Mouse (Mus musculus) frontal cortex, adult (tissue): ENCODE results near the gene Srgap1.

Experiments
- ATAC-seq: cut with Nextera tagmentation; 2 replicates; pipeline ENCODE4 v1.9.2; 2017; ENCODE audit warnings: mild to moderate bottlenecking, moderate library complexity, mixed read lengths; ENCODE audit not compliant: low TSS enrichment

Gene Srgap1

DNA sequence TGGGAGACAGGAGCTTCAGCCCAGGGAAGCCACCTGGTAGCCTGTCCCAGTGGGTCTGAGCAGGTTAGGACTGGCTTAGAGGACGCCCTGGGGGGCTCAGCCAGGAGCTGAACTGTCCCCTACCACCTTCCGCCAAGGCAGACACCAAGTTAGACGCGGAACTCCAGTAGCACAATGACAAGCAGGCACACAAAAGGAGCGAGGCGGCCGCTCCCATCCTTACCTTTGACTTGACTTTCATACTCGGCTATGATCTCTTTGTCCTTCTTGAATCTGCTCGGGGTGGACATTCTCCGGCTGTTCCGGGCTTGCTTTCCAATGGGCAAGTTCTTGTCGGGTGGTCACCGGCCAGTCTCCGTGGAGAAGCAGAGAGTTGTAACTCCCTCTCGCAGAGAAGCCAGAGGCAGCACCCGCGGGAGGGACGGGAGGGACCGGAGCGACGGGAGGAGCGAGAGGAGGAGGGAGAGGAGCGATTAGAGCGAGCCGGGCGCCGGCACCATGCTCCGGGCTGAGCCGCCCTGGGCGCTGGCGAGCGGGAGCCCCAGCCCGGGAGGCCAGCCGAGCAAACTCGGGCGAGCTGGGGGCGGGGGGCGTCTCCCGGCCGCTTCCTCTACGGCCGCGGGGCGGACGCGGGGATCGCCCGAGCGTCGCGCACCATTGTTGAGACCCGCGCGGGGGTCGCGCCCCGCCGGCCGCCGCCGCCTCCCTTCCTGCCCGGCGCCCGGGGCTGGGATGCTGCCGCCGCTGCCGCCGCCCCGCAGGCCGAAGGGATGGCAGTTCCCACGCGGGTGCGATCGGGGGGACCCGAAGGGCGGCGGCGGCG lies at the start of gene Srgap1:
Srgap1 (minus strand) TSS at position 412 of the 823 bp plus-strand sequence.
- peak; percentile 88 for ATAC-seq

- peak; percentile 66 for ATAC-seq
Observed at GRCm38 (mm10) chr10:122096462-122096979, 49.4 kb upstream of the Srgap1 start.

DNA sequence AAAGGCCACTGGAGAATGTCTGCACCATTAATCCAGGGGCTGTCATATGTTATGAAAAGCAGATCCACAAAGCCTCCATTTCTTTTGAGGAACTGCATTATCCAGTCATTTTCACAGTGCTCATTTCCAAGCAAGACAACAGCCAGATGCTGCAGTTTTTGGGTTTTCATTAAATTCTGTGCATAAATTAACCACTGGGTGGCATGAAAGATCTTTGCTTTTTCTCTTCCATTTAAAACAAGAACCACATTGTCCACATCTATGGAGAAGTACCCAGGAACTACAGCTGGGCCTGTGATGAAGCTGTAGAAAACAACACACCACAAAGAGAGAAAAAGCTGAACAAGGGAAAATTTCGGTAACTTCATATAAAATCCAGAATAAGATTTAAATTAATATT lies 43.4 kb upstream of the Srgap1 start:
- ATAC-seq: no peak

DNA sequence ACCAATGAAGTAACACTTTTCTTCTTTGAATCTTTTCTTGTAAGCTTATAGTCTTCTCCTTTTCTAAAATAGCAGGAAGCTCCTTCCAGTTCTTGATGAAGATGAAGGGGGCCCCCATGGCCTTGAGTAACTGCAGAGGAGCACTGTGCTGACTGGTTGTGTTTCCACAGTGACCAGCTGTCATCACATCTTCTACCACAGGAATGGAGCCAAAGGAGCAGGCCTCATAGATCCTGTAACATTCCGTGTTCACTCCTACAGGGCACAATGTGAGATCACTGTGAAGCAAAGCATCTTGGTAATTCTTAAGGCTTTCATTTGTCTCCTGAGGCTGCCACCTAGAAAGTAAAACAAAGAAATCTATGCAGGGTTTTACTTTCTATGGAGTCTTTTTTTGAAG lies 34.2 kb upstream of the Srgap1 start:
- no peak for ATAC-seq

DNA sequence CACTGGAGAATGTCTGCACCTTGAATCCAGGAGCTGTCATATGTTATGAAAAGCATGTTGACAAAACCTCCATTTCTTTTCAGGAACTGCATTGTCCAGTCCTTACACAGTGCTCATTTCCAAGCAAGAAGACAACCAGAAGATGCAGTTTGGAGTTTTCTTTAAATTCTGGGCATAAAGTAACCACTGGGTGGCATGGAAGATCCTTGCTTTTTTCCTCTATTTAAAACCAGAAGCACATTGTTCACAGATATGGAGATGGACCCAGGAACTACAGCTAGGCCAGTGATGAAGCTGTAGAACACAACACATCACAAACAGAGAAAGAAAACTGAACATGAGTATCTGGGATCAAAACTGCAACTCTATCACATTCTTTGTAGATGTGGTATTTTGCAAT lies 22.0 kb upstream of the Srgap1 start:
- peak; percentile 78 for ATAC-seq

DNA sequence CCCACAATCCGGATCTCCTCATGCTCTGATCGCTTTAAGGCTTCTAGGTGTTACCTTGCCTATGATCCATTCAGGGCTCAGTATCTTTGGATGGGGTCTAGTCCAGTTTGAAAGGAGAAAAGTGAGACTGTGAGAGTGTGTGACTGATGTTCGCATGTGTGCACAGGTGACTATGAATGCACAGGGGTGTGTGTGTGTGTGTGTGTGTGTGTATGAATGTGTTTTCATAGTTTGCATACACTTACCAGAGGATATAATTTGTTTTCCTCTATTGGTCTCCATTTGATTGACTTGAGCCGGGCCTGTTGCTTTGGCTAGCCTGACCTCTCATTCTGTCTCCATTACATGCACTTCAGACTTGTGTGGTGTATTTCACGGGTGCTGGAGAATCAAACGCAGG lies 8.7 kb upstream of the Srgap1 start:
- no peak for ATAC-seq

GRCm38 (mm10) chr10:122054535-122054934 lies 7.4 kb upstream of the Srgap1 start:
- peak; percentile 67 for ATAC-seq

DNA sequence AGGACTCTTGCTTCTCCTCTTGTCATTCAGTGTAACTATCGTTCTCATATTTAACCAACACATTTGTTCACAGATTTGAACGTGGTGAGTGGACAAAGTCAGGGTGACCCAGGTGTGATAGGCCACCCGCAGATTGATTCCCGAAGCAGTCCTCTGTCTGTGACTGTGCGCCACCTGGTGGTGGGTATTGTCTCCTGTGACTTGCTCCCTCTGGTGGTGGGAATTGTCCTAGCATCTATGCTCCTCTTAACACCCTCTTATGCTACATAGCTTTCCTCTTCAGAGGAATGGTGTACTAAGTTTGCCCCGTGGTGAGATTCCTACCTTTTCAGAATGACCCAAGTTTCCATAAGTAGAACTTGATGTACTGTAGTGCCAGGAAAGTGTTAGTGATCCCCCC lies 4.7 kb upstream of the Srgap1 start:
- ATAC-seq: peak; percentile 66

- peak; percentile 79 for ATAC-seq
Observed at GRCm38 (mm10) chr10:122047727-122048365, 731 bp upstream of the Srgap1 start.

- no peak for ATAC-seq
Observed at GRCm38 (mm10) chr10:122046511-122046903, 608 bp downstream of the Srgap1 start.

DNA sequence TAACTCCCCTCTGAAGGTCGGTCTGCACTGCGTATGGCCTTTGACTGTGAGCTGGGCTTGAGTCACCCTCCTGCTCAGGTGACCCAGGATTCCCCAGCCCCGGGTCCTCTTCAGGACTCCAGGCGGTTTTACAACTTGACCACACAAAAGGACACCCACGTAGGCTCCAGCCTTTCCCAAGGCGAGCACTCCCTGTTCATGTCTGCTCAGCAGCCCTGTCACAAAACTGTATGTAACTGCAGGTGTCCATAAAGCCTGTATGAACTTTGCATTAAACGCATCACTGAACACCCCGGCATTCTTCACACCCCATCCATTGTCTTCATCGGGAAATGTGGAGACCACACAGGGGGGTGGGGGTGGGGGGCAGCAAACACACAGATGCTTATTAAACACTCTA lies 1.2 kb downstream of the Srgap1 start:
- ATAC-seq: no peak

DNA sequence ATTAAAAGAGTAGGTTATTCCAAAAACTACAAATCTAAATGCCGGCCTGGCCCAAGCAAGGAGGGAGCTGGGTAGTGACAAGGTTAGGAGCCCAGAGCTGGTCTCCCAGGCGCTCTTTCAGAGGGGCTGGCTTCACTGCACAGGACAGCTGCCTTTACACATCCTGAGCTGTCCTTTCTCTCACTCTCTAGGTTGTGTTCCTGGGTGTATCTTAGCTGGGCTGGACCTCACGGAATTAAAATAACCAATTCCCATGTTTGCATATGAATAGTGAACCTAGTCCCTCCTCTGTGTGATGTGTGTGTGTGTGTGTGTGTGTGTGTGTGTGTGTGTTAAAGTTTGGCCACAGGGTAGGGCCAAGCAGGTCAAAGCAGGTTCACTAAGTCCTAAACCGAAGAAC lies 2.2 kb downstream of the Srgap1 start:
- no peak for ATAC-seq

GRCm38 (mm10) chr10:122040372-122040771 lies 6.7 kb downstream of the Srgap1 start:
- ATAC-seq: no peak

DNA sequence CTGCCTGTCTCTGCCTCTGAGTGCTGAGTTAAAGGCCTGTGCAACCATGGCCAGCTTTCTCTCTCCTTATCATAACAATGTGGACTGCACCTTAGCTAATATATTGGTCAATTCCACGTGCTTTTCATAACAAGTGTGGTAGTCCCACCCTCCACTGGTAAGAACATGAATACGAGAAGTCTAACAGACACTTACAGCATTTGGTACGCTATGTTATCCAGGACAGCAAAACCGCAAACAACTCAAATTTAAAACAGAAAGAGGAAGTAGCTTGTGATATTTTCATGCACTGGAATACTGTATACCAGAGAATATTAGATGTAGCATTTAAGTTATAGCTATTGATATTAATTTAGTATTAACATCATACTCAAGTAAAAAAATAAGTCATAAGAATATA lies 7.5 kb downstream of the Srgap1 start:
- ATAC-seq: no peak

DNA sequence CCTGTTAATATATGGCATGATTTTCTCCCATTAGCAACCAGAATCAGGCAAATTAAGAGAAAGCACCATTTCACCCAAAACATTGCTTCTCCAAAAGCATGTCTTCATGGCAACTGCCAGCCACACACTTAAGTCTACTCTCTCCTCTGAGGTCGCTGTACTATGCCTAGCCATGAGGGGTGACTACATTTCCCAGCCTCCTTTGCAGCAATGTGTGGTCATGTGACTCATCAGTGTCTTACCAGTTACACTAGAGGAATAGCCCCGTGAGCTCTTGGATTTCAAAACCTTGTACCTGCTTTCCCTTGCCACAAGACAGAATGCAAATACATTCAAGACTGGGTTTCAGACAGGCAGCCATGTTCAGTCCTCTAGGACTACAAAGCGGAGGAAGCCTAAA lies 8.6 kb downstream of the Srgap1 start:
- peak; percentile 94 for ATAC-seq

GRCm38 (mm10) chr10:122033271-122033670 lies 13.8 kb downstream of the Srgap1 start:
- ATAC-seq: no peak

- ATAC-seq: no peak
Observed at GRCm38 (mm10) chr10:122030420-122030819, 16.7 kb downstream of the Srgap1 start.

DNA sequence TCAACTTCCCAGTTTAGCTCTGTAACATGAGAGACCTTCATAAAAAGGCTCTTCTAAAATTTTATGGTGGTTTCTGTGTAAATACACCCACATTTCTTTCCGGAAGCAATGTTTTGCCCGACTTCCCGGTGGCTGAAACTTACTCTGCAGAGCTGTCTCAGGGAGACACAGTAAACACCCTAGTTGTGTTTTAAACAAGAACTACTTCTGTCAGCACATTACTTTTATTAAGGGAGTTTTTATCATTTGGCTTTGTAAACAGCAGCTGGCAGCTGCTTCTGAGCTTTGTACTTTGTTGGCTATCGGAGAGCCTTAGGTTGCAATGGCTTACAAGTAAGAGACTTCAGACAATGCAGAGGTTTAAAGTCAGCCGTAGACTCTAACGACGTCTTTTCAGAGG lies 17.4 kb downstream of the Srgap1 start:
- ATAC-seq: 0 out of 2 replicates have a peak, but pooled peaks have one; percentile 31

- ATAC-seq: no peak
Observed at GRCm38 (mm10) chr10:122025198-122025597, 21.9 kb downstream of the Srgap1 start.

GRCm38 (mm10) chr10:122020906-122021305 lies 26.2 kb downstream of the Srgap1 start:
- ATAC-seq: no peak

- no peak for ATAC-seq
Observed at GRCm38 (mm10) chr10:122020255-122020654, 26.9 kb downstream of the Srgap1 start.

DNA sequence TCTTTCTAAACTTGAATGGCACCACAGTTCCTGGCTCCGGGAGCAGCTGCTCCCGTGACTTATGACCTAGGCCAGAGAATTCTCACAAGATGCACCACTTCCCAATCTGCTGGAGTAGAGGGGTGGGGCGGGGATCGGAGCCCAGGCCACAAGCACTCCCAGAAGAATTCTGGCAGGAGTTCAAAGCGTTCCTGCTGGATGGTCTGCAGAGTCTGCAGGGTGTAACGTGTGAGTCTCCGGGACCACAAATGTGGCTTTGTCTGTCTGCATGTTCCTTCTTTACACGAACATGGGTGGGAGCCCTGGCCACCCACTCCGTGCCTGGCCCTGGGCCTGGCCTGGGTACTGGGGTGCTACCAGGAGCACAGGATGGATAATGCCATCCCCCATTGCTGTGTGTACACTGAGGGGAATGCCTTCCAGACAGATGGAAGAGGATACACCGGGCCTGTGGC lies 28.5 kb downstream of the Srgap1 start:
- no peak for ATAC-seq

GRCm38 (mm10) chr10:122017743-122018142 lies 29.4 kb downstream of the Srgap1 start:
- no peak for ATAC-seq
